ENCODE assay signal across 15 mouse cellular contexts in genomic region chr5:100753407-100753806, GRCm38 (mm10). TPM values are rescaled to one million over a fixed set of nuclear protein-coding genes. Genes with fewer than 3 reads are reported as not detected.
DNase-seq lines count a peak whose midpoint lies in the region; ATAC-seq and TF ChIP-seq lines count a peak whose summit lies in the region.
"Had no signal": no experiment of that assay in that cellular context is flagged by ENCODE, and none has a peak within 500 bp of the region (broad histone marks: within the 10 kb centered on the region; RNA-seq: fewer than 3 reads in every experiment).

No protein-coding gene starts in this region.

- 0 out of 2 replicates have a peak overlapping the region, but pooled peaks have one; percentile 23 for H3K27ac ChIP-seq in midbrain, embryonic 10.5 days (replicated peaks)
- H3K27ac ChIP-seq in midbrain, embryonic 15.5 days = no peak overlapping the region
- no peak overlapping the region for H3K27ac ChIP-seq in neural tube, embryonic 11.5 days (ENCODE audit: low read depth, low read length)
- H3K27ac ChIP-seq in left cerebral cortex, adult 2 months = no peak overlapping the region
- H3K27ac ChIP-seq: heart, embryonic 10.5 days; hindbrain, embryonic 14.5 days; layer of hippocampus, adult 2 months; liver, embryonic 14.5 days; macrophage had no signal

- no peak overlapping the region for H3K9ac ChIP-seq in midbrain, embryonic 15.5 days
- H3K9ac ChIP-seq in neural tube, embryonic 11.5 days (ENCODE audit: low read length) = no peak overlapping the region
- H3K9ac ChIP-seq: hindbrain, embryonic 14.5 days; liver, embryonic 14.5 days had no signal

- no peak overlapping the region for H3K4me2 ChIP-seq in midbrain, embryonic 15.5 days
- no peak overlapping the region for H3K4me2 ChIP-seq in neural tube, embryonic 11.5 days (ENCODE audit: low read depth)
- H3K4me2 ChIP-seq: hindbrain, embryonic 14.5 days had no signal

- intact Hi-C loops in gastrocnemius, postnatal 14 days (cut with DNase I; ENCODE audit: low total_unique reads) = no loop called here
- intact Hi-C loops in left cerebral cortex, adult 2 months (cut with DNase I) = no loop called here

- H3K9me3 ChIP-seq in midbrain, embryonic 10.5 days (replicated peaks) = no peaks in the 10 kb centered on the region; the same call in 1 of the 2 replicates
- no peaks in the 10 kb centered on the region for H3K9me3 ChIP-seq in midbrain, embryonic 15.5 days
- no peaks in the 10 kb centered on the region for H3K9me3 ChIP-seq in neural tube, embryonic 11.5 days (ENCODE audit: control insufficient read depth, low read length)
- H3K9me3 ChIP-seq: heart, embryonic 10.5 days had no signal

- TF ChIP-seq CTCF in left cerebral cortex, adult 2 months (IDR thresholded peaks at IDR 0.05) = no peak

- H3K4me3 ChIP-seq in midbrain, embryonic 10.5 days = no peak overlapping the region
- no peak overlapping the region for H3K4me3 ChIP-seq in midbrain, embryonic 15.5 days
- H3K4me3 ChIP-seq in neural tube, embryonic 11.5 days (ENCODE audit: low read depth, low read length) = no peak overlapping the region
- no peak overlapping the region for H3K4me3 ChIP-seq in left cerebral cortex, adult 2 months
- H3K4me3 ChIP-seq: erythroblast, embryonic 14.5 days; heart, embryonic 10.5 days; layer of hippocampus, adult 2 months had no signal

- no peaks in the 10 kb centered on the region for H3K27me3 ChIP-seq in midbrain, embryonic 10.5 days (ENCODE audit: low read depth, poor library complexity, severe bottlenecking)
- no peaks in the 10 kb centered on the region for H3K27me3 ChIP-seq in midbrain, embryonic 15.5 days (replicated peaks)
- no peaks in the 10 kb centered on the region for H3K27me3 ChIP-seq in neural tube, embryonic 11.5 days (ENCODE audit: control insufficient read depth, insufficient read depth, low read length)

- no peak for ATAC-seq in midbrain, embryonic 15.5 days (replicated peaks)
- no peak for ATAC-seq in neural tube, embryonic 11.5 days (ENCODE audit: insufficient read depth, low FRiP score, low TSS enrichment)

- 79% methylated on average over 7 of the region's 7 CpGs for WGBS in midbrain, embryonic 10.5 days
- 51% methylated on average over 7 of the region's 7 CpGs for WGBS in midbrain, embryonic 15.5 days
- 42% methylated on average over 7 of the region's 7 CpGs for WGBS in neural tube, embryonic 11.5 days

- no peaks in the 10 kb centered on the region for H3K36me3 ChIP-seq in midbrain, embryonic 10.5 days
- no peaks in the 10 kb centered on the region for H3K36me3 ChIP-seq in midbrain, embryonic 15.5 days (replicated peaks)
- H3K36me3 ChIP-seq in neural tube, embryonic 11.5 days (ENCODE audit: control insufficient read depth, insufficient read depth, low read length) = no peaks in the 10 kb centered on the region
- H3K36me3 ChIP-seq: heart, embryonic 10.5 days had no signal

- no peak for DNase-seq in midbrain, embryonic 10.5 days (ENCODE audit: low spot score)
- DNase-seq in NIH3T3 (ENCODE audit: low read depth) = peak; percentile 8
- peak; percentile 18 to 42 for DNase-seq in cerebellum, postnatal 14 days
- DNase-seq in neural tube, embryonic 11.5 days (ENCODE audit: low spot score) = peak; percentile 42
- no peak for DNase-seq in spleen, postnatal 10 days (ENCODE audit: low spot score in 2 of 2)
- no peak for DNase-seq in gastrocnemius, postnatal 14 days
- DNase-seq in left cerebral cortex, adult 2 months (ENCODE audit: extremely low spot score in 1 of 2, low spot score in 2 of 2) = no peak
- DNase-seq: kidney, adult 8-10 months had no signal

- H3K4me1 ChIP-seq in midbrain, embryonic 10.5 days = peaks cover 10% of the 10 kb centered on the region
- H3K4me1 ChIP-seq in midbrain, embryonic 15.5 days = no peaks in the 10 kb centered on the region
- no peaks in the 10 kb centered on the region for H3K4me1 ChIP-seq in neural tube, embryonic 11.5 days (ENCODE audit: control insufficient read depth, insufficient read depth, low read length)

RNA-seq across cellular contexts. Expression of gene Hpse, which starts 33.9 kb away (rescaled TPM):
- 1.2 TPM in 2 replicates for polyA plus RNA-seq in midbrain, embryonic 10.5 days (2016; fragmentation: Nextera tagmentation; extraction: Ambion mirVana)
- polyA plus RNA-seq in midbrain, embryonic 15.5 days (2015; fragmentation: Nextera tagmentation; extraction: Ambion mirVana) = 0.09 and 0.20 TPM in 2 replicates
- 1.7 TPM in 2 replicates for polyA plus RNA-seq in neural tube, embryonic 11.5 days (2014; fragmentation: Nextera tagmentation; extraction: Ambion mirVana)
- total RNA-seq in gastrocnemius, postnatal 14 days (2021) = under 1 TPM; 0.51 to 0.88 TPM
- 1 to 10 TPM; 1.9 to 2.4 TPM for total RNA-seq in left cerebral cortex, adult 2 months (2021)
- polyA plus RNA-seq: erythroblast, embryonic 14.5 days had no signal

RNA-seq across cellular contexts. Expression of gene Helq, which starts 45.0 kb away (rescaled TPM):
- polyA plus RNA-seq in midbrain, embryonic 10.5 days (2016; fragmentation: Nextera tagmentation; extraction: Ambion mirVana) = 23.7 and 24.6 TPM in 2 replicates
- 22.2 and 22.6 TPM in 2 replicates for polyA plus RNA-seq in midbrain, embryonic 15.5 days (2015; fragmentation: Nextera tagmentation; extraction: Ambion mirVana)
- polyA plus RNA-seq in neural tube, embryonic 11.5 days (2014; fragmentation: Nextera tagmentation; extraction: Ambion mirVana) = 19.8 and 24.0 TPM in 2 replicates
- total RNA-seq in gastrocnemius, postnatal 14 days (2021) = 1 to 10 TPM; 4.1 to 5.9 TPM
- 10 to 100 TPM; 18.4 to 22.1 TPM for total RNA-seq in left cerebral cortex, adult 2 months (2021)

RNA-seq across cellular contexts. Expression of gene Mrps18c, which starts 45.0 kb away (rescaled TPM):
- polyA plus RNA-seq in midbrain, embryonic 10.5 days (2016; fragmentation: Nextera tagmentation; extraction: Ambion mirVana) = 198 and 202 TPM in 2 replicates
- 140 and 144 TPM in 2 replicates for polyA plus RNA-seq in midbrain, embryonic 15.5 days (2015; fragmentation: Nextera tagmentation; extraction: Ambion mirVana)
- 168 and 172 TPM in 2 replicates for polyA plus RNA-seq in neural tube, embryonic 11.5 days (2014; fragmentation: Nextera tagmentation; extraction: Ambion mirVana)
- 10 to 100 TPM; 72.2 to 76.4 TPM for total RNA-seq in gastrocnemius, postnatal 14 days (2021)
- 10 to 100 TPM; 52.0 to 57.7 TPM for total RNA-seq in left cerebral cortex, adult 2 months (2021)

Comparison
In these comparisons a context has a peak if more than half of its experiments do, and no peak if none do; other contexts are left out.
1. DNase-seq: peak in NIH3T3 (single experiment), cerebellum, postnatal 14 days (2 of 2) and neural tube, embryonic 11.5 days (single experiment); none in midbrain, embryonic 10.5 days (single experiment), spleen, postnatal 10 days (0 of 2), gastrocnemius, postnatal 14 days (single experiment) and left cerebral cortex, adult 2 months (0 of 2).